Mouse (Mus musculus) granulocyte monocyte progenitor cell, adult 5-6 weeks (primary cell): ENCODE results near the gene Opcml. TPM values are rescaled to one million over a fixed set of nuclear protein-coding genes. Genes with fewer than 3 reads are reported as not detected.
A peak's percentile ranks its signal among the peaks of the same experiment; 100 is the strongest.

Experiments
- ATAC-seq: replicated peaks from 2 replicates; pipeline ENCODE4 v1.8.0; 2016; ENCODE audit warnings: mild to moderate bottlenecking, moderate TSS enrichment, inconsistent platforms; ENCODE audit not compliant: poor library complexity, severe bottlenecking
- total RNA-seq, 2 experiments: library from RNA; stranded (forward) in 1 of 2; stranded (reverse) in 1 of 2; fragments of 200-712, 200-1000 nt in 1 of 2; fragments of >200 nt in 1 of 2; fragmentation: Nextera tagmentation in 1 of 2; gene quantifications; 2 replicates each; pipeline ENCODE4 v1.2.3; 2014 to 2017

Opcml gene
- total RNA-seq, 2 experiments from 2014 or later = not detected

DNA sequence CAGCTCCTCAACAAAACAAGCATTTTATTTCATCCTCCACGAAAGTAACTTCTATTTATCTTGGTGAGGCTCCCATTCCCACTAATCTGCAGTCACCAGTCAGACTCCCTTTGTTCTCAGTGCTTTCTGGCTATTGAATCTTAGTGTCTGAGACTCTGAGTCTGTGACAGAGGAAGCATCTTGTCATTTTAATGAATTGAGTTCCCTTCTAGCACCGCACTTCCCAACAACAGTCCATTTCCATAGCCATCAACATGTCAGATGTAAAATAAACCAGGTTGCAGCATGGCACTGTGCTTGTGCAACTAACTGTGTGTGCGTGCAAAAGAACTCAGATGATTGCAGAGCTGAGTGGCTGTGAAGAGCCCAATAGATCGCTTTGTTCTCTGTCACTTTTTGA, 680.9 kb downstream of the Opcml start:
- ATAC-seq = no peak

DNA sequence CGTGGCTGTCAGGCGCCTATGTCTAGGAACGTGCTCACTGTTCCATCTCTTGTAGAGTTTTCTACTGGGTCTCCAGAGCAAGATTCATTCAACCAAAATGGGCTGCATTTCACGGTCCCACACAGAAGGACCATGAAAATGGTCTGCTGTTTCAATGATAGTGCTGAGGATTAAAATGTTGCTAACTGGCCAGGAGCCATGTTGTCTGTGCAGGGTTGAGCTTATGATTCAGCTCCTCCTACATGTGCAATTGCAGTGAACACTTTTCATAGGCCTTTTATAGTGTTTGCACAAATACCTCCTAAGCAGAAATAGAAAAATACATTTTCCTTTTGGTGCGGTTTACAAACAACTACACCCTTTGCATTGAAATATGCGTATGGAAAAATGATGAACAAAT, 684.0 kb downstream of the Opcml start:
- no peak for ATAC-seq

DNA sequence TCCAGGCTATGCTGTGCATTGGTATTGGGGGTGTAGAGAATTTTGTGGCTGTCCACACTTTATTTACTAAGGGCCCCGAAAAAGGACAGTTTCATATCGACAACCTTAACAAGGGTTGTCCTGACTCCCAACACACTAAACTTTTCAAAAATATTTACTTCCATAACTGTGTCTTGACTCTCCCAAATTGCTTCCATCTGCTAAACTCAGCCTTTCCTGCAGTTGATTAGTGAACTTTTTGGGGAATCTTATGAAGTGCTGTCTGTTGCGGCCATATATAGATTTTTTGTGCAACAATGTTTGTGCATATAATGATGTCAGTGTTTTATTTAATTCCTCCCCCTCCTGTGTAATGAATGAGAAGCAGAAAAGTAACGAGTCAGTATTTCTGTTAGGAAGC, 690.7 kb downstream of the Opcml start:
- no peak for ATAC-seq

DNA sequence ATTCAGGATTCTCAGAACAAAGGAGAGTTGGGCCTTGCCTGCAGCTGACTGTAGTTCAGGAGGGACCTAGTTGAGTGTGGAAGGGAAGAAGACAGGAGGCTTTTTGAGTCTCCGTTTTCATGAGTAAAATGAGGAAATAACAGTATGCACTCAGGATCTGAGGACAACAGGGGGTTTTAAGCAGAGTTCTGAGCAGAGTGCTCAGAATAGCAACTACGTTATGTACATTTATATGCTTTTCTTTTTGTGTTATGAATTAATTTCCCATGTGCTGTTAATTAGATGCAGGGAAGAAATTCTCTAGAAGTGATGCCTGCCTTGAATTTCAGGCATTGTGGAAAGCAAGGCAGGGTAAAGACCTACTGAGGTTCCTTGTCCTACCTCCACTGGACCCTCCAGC, 697.9 kb downstream of the Opcml start:
- no peak for ATAC-seq

DNA sequence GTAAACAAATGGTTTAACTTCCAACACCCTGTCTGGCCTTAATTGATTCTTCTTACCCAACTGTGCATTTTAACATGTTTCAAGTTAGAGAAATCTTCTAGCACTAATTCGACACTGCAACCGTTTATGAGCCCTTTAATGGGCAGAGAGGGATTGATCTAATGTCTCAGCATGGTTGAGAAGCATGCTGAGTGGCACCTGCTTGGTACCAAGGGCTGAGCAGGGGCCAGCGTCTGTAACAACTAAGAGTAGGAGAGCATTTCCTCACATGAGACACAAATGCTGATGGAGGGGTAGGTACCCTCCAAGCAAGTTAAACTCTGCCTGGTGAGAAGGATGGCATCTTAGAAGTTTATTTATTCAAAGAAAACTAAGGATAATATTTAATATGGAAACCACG, 699.3 kb downstream of the Opcml start:
- ATAC-seq = no peak

DNA sequence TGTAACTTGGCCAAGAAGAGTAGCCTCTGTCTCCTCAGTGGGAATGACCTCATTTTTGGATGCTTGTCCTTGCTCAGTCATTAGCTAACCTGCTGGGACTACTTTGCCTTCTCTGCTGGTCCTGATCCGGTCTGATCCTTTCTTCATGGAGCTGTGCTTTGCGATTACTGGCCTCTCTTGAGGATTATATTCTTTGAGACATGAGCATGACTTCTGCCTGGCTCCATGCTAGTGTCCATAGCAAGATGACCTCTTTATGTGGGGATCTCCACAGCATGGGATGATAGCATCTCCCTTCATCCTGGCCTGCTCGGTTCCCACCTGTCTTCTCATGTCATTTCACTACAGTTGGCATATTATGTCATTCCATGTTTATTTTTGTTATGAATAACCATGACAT, 699.8 kb downstream of the Opcml start:
- ATAC-seq = no peak

DNA sequence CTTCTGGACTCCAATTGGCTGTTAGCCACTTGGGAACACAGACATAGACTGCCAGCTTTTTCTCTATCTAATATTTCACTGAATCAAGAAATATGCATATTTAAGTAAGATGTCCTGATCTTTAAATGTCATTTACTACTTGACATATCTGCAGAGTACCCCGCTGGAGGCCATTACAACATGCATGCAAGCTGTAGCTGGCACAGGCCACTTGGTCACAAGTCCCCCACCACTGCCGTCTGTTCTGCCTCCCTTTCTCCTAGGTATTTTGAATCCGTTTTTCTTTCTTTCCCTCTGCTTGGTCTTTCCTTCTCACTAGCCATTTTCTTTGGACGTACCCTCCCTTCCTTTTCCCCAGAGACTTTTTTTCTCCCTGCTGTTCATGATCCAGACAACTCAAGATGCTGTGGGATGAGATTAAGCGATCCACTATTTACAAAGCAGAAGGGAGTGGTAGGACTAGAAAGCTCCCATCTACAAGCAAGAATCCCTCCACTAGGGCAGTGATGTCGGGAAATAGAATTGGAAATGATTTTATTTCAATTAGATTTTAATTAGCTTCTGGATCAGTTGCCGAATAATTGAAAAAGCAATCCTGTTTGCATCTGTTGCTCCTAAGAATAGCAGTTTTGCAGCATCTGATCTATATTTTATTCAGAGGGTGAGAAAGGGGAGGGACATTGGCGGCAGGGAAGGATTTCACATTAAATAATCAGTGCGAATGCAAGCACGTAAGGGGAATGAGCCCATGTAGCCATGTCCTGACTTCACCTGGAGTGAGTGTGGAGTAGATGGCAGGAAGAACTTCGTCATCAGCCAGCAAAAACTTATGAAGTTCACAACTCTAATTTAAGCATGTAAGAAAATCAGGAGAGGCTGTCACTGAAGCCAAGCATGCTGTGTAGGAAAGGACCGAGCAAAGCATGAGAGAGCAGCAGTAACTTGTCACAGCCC, 709.5 kb downstream of the Opcml start:
- no peak for ATAC-seq

DNA sequence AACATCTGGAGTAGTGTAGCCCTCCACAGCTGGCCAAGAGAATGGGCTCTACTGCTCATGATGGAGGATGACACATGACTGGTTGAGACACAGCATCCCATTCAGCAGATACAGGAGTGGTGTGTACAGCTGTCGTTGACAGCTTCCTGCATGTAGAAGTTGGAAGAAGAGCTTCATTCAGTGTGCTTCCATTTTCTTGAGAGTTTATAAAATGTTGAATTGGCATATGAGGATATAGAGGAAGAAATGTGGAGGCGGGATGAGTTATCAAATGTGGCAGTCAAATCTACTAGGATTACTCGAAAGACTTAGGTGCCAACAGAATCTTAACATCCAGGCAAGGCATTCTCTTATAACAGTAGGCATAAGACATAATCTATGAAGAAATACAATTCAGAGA, 723.3 kb downstream of the Opcml start:
- ATAC-seq = no peak

DNA sequence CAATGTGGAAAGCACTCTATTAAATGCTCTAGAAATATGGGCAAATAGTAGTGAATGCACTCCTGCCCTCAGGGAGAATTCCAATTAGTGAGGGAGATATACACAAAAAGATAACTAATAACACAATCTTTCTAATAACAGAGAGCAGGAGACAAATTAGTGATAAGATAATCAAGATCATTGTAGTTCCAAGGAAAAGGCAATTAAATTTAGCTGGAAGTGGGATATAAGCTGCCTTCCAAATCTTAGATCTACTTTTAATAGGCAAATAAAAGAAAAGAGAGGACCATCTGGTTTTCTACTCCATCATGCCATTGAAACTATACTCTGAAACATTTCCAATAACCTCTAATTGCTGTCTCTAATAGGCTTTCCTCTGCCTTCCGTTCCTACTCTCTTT, 742.6 kb downstream of the Opcml start:
- ATAC-seq = no peak

DNA sequence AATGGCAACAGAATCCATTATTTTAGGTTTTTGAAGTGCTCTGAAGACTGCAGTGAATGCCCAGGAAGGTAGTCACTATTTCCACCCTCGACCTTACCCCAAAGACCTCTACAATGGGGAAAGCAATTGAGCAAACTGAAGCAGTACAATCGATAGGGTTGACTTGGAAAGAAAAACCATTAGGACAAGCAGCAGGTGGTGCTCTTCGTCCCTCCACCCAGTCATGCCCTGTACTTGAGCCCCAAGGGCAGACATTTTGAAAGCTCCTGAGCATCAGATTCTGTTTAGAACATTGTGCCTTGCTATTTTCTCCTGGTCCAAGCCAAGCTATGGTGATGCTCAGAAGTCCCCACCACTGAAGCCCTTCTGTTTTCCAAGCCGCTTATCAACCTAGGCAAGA, 744.4 kb downstream of the Opcml start:
- ATAC-seq = no peak

DNA sequence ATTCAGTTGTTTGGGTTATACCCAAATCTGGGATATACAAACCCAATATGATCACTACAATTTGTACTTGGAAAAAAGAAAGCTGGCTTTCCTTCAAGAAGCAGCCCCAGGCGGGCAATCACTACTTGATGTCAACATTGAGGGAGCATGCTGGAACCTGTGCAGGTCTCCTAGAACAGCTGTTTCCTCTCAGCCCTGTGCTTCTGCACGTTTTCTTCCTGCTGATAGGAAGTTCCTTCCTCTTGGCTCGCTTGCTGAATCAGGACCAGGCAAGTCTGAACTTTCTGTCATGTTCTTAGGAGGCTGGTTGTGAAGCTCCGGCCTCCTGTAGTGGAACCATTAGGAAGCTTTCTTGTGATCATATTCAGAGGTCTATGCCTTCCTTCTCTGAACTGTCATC, 746.1 kb downstream of the Opcml start:
- ATAC-seq = no peak

DNA sequence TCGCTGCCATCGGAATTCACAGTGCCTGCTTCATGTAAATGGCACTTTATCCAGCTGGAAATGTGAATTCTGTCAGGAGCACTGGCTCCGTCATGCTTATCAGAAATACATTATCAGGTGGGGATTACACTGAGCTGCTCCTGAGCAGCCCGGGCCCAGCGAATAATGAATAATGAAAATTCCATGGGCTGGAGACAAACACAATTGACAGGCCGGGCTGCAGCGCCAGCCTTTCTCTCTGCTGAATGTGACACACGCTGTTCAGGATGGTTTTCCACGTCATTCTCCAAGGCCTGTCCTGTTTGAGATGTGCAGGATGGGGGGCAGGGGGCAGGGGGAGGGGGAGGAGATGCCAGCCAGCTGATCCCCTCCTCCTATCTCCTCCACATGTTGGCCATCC, 757.6 kb downstream of the Opcml start:
- ATAC-seq = no peak

DNA sequence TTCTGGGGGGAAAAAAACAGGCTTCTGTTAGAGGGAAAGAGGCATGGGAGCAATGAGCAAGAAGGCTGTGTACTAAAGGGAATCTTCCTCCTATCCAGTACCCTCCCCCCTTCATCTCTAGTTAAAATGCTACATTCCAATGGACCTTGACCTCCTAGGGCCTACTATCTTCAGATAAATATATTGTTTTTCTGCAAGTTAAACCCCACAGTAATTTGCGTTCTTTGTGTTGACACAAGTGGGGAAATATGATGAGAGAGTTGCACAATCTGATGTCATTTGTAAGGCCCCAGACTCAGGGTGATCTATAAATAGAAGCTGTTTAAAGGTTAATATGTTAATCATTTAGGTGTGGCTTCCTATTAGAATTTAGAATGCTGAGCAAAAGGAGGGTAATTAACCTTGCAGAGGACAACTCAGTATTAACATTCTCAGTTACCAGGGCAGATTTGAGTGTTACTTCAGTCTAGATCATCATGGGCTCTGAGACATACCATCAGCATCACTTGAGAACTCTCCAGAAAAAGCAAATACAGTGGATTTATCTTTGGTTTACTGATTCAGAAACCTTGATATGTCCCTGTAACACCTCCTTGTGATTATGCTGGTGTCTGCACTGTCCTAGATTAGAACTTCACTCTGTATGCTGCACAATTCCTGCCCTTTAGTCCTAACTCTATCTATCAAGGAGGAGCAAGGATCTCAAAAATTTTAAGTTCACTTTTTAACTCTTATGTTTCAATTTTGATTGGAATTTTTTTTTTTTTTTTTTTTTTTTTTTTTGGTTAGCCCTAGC, 762.0 kb downstream of the Opcml start:
- ATAC-seq = no peak

DNA sequence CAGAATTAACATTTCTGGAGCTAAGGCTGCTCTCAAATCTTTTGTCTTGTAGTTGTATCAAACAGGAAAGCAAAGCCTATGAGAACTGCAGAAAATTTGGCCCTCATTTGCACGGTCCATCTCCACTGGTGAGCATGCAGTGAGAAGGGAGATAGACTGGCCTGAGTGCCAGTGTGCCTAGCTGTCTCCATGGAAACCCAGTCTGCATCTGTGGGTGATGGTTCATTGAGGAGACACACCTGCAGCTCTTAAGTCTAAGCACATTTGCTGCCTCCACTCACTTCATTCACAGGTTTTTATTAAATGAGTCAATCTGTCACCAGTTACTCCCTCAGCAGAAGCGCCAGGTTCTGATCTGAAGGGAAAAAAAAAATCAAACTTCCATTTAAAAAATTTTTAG, 768.1 kb downstream of the Opcml start:
- ATAC-seq = no peak

DNA sequence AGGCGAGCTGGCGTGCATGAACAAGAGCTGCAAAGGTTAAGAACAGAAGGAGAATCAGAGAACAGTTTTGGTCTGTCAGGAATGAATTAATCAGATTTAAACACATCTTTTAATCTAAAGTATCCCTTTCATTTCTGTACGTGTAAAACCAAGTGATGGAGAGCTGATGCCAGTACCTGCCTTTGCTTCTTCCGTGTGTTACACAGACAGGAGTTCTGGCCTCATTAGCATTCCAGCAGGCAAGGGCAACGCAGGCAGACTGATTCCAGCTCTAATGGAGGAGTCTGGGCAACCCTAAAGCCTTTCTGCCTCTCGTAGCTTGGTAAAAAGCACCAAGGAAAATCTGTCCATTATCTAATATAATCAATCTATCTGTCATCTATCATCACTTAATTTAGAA, 771.2 kb downstream of the Opcml start:
- ATAC-seq = no peak

DNA sequence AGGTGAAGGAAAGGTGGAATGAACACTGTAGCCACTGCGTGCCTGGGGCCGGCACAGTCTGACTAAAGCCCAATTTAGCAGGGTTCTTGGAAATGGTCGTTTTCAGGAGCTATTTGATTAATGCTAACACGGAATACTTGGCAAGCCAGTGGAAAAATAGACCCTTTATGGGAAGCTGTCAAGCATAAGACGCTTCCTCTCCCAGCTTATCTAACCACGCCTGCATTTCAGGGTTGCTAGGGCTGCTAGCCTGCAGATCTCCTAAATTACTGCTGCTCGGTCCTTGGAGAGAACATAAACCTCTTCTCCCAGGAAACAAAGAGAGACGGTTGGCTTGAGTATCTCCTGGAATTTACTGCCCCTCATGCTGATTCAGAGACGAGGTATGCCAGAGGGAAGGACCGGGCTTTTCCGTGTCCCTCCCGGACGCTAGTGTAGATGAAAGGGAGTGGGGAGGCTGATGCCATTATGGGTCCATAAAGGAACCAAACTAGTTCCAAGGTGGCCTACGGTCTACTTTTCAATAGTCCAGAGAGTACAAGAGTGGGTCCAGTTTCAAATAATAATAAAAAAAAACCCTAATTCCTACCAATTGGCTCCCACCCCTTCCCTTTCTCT, 772.6 kb downstream of the Opcml start:
- ATAC-seq = no peak

DNA sequence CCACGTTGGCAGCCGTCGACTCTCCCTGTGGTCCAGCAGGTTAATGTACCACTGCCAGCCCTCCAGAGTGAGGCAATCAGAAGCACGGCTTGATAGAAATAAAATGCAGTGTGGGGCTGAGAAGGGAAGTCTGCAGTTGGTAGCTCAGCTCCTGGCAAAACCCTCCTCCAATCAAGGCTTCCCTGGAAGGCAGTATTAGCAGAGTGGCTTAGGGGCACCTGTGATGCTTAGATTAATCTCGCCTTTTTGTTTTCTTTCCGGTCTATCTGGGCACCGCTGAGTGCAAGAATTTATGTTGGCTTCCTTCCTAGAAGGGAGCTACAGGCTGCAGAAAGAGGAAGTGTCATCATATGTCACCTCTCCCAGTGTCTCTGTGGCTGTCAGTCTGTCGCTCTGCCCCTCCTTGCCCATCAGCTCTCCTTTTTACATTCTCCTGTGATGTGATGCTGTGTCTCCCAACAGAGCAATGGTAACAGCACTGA, 778.5 kb downstream of the Opcml start:
- peak; percentile 79 for ATAC-seq

DNA sequence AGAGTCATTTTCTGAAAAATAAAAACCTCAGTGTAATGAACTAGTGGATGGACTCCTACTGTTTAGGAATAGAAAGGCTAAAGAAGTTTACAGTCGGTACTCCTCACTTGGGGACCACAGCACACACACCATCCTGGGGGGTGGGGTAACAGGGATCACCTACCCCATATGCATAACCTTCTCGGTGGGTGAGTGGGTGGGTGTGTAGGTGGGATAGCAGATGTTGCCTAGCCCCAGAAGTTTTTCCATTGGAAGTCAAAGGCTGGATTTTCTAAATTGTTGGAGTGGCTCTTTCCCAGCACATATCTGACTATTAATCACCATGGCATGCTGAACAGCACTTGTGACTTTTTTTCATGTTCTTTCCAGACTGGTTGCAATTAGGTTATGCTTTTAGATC, 779.2 kb downstream of the Opcml start:
- no peak for ATAC-seq

DNA sequence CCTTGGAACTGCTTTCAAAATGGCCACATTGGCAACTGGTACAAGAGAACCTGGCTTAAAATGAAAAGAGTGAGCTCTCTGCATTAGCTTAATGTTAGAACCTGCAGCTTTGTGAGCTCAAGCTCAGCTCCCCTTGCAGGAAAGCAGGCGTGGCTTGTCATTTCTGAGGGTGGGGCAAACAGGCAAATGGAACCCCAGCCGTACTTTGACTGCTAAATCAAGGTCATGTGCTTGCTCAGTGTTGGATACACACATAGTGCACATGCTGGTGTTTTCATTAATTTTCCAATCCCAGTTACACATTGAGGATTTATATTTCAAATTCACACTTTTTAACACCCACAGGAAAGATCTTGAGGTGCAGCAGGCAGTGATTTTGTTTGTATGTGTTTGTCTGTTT, 781.1 kb downstream of the Opcml start:
- no peak for ATAC-seq

DNA sequence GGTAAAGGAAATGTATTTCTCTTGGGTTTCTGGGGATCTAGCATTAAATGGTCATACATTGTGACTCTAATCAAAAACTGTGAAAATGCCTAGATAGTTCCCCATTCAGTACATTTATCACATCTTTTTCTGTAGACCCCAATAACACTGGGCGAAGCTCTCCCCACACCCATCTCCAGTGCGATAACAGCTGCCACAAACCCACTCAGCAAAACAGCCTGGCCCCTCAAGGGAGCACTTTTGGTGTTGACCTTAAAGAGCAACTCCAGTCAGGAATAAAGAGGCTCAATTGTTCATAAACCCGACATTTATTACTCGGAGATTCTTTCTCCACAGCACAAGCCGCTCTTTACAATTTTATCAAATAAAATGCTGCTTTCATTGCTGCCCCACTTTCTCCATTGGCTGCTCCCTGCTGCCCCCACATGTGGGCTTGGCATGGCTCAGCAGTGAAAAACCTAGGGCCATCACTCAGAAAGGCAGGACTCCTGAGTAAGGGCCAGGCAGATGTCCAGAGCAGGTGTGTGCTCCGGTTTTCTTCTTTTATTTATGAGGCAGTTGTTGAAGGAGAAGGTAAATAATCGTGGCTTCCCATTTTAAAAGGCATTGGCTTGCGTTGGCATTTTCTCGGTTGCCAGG, 781.7 kb downstream of the Opcml start:
- ATAC-seq = no peak

DNA sequence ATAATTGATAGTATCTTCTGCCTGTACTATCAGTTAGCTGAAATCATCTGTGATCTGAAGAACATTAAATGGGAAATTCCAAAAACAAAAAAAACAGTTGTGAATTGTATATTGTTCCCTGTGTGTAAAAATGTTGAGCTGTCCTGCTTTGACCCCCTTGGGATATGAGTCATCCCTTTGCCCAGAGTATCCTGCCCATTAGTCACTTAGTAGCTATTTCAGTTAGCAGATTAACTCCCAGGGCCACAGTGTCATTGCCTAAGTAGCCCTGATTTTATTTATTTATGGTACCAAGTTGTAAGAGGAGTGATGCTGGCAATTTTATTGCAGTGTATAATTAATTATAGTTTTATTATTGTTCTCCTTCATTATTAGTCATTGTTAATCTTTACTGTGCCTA, 788.2 kb downstream of the Opcml start:
- no peak for ATAC-seq
